Mouse (Mus musculus) urinary bladder, adult 2 months (tissue): ENCODE results near the gene Uqcrfs1. TPM values are rescaled to one million over a fixed set of nuclear protein-coding genes. Genes with fewer than 3 reads are reported as not detected.

Experiments used
- DNase-seq: peaks from one replicate; pipeline ENCODE4 v3.0.0; 2022; ENCODE audit warnings: low spot score
- polyA plus RNA-seq: library from polyadenylated mRNA; depleted of rRNA; stranded (reverse); fragments of >200 nt; gene quantifications from 2 replicates; pipeline ENCODE4 v1.2.3, GENCODE M21; 2012; rRNA removed

Uqcrfs1 gene
- polyA plus RNA-seq, 1 experiment: 137 TPM

DNA sequence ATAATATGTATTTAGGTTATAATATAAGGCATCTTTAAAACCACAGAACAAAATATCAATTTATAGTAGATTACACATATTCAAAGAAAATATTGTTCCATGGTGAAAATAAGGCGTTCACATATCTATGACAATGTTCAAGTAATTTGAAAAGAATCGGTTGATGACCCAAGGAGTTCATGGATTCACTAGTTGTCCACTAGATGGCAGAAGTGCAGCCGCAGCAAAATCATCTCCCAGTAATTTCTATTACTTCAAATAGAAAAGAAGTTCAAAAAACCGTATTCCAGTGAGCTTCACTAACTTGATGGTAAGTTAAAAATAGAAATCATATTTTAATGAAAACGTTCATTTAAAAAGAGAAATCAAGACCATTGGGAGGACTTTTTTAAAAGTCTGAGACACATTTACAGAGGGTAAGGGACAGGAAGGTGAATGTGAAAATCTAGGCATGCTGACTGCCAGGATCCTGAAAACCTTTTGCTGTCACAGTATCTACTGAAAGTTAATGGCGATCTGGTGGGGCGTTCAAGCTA, 43.2 kb downstream of the Uqcrfs1 start:
- DNase-seq: no peak

Other genes starting within 250 kb of the Uqcrfs1 start
- 7.1 and 7.7 TPM in 2 replicates for gene Agtr1a, start 208.9 kb downstream of the Uqcrfs1 start, polyA plus RNA-seq
- 32.9 and 37.0 TPM in 2 replicates for gene Dusp22, start 114.6 kb upstream of the Uqcrfs1 start, polyA plus RNA-seq
- 2.3 TPM in 2 replicates for gene Irf4, start 203.9 kb upstream of the Uqcrfs1 start, polyA plus RNA-seq